Mouse (Mus musculus) embryonic fibroblast, embryonic 13.5 days (primary cell): ENCODE measurements around the gene Thoc5.

Source experiments
- CTCF ChIP-seq: IDR thresholded peaks from 2 replicates; pipeline ENCODE4 v1.5.1; 2011; ENCODE audit warnings: mild to moderate bottlenecking, control low read depth, low read length, moderate library complexity, borderline replicate concordance; ENCODE audit not compliant: insufficient read depth
- POLR2A ChIP-seq: IDR thresholded peaks from 2 replicates; pipeline ENCODE4 v1.6.1; 2011; ENCODE audit warnings: low read depth, mild to moderate bottlenecking, control low read depth, low read length, moderate library complexity

- no peak for TF ChIP-seq POLR2A
- TF ChIP-seq CTCF = no peak
Measured at GRCm38 (mm10) chr11:4949256-4950044, 54.3 kb downstream of the Thoc5 start.
